Mouse (Mus musculus) T-cell, adult 66 days (primary cell): ENCODE results near the gene Insr. TPM values are rescaled to one million over a fixed set of nuclear protein-coding genes. Genes with fewer than 3 reads are reported as not detected.

ENCODE experiments used
- total RNA-seq, 2 experiments: library from RNA; stranded (reverse); gene quantifications; 3 replicates in 1 of 2; 4 replicates in 1 of 2; pipeline ENCODE4 v1.2.4; 2023

Insr gene
- total RNA-seq = 10 to 100 TPM; 48.0 to 48.1 TPM

GRCm38 (mm10) chr8:3278934-3279720, at the start of gene Insr:
Gene Insr (minus strand): TSS chr8:3279617.

Other genes with a start within 250 kb of the Insr start
- gene A430078G23Rik, start 73.8 kb upstream of the Insr start, total RNA-seq = 100 to 1,000 TPM; 247 to 277 TPM
- 100 to 1,000 TPM; 256 to 275 TPM for gene Arhgef18, start 113.4 kb upstream of the Insr start, total RNA-seq
- under 1 TPM in 1 of 2 experiments, not detected in 1; 0.61 TPM for gene Pex11g, start 188.1 kb upstream of the Insr start, total RNA-seq
- 10 to 100 TPM in 1 of 2 experiments, 1 to 10 TPM in 1; 8.5 to 16.2 TPM for gene Tex45, start 191.2 kb upstream of the Insr start, total RNA-seq
- gene Zfp358, start 213.5 kb upstream of the Insr start, total RNA-seq = 1 to 10 TPM; 6.8 to 8.3 TPM
- 10 to 100 TPM; 70.6 to 82.9 TPM for gene Mcoln1, start 220.8 kb upstream of the Insr start, total RNA-seq
- 10 to 100 TPM; 65.9 to 67.7 TPM for gene Pnpla6, start 235.8 kb upstream of the Insr start, total RNA-seq